Mouse (Mus musculus): ENCODE results near the gene Sin3a.

DNA sequence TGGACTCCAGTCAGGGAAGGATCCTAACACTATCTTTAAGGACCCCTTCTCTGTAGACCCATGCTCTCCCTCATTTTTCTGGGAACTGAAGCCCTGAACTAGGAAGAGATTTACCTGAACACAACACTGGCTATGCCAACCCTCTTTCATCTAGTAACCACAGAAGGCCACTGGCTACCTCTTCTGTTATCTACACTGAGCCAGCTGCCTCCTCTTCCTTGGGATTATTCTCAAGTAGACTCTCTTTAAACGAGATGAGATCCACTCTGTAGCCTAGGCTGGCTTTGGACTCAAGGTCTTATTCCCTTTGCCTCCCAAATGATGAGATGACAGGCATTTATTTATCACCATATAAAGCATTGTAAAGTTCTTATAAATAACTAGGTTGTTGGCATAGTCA, 1.6 kb upstream of the Sin3a start:
- TF ChIP-seq CTCF (IDR thresholded peaks at IDR 0.05; ENCODE audit: control insufficient read depth, insufficient read depth, low read length) (no peak), POLR2A (IDR thresholded peaks at IDR 0.05; ENCODE audit: borderline replicate concordance, control insufficient read depth, low read depth, low read length) (no peak)

Measured in bone marrow, adult 2 months (tissue).